Mouse (Mus musculus) kidney, embryonic 14.5 days (tissue): ENCODE data around the gene Zfp874a. TPM values are rescaled to one million over a fixed set of nuclear protein-coding genes. Genes with fewer than 3 reads are reported as not detected.

Source experiments
- ATAC-seq: fragments of 200-750 bp; cut with Nextera tagmentation; 2 replicates; pipeline ENCODE4 v1.8.0; 2017; ENCODE audit warnings: moderate number of reproducible peaks, mild to moderate bottlenecking, moderate TSS enrichment, moderate library complexity; ENCODE audit not compliant: low FRiP score, low TSS enrichment
- H3K27ac ChIP-seq: fragments of 300-500 bp; sonication (generic); 2 replicates; pipeline ENCODE4 v1.5.1; 2014; ENCODE audit warnings: low read depth, mild to moderate bottlenecking, low read length, moderate library complexity, mixed read lengths
- H3K27me3 ChIP-seq: fragments of 300-500 bp; sonication (generic); 2 replicates; pipeline ENCODE4 v1.6.1; 2014; ENCODE audit warnings: mild to moderate bottlenecking, low read length; ENCODE audit not compliant: control insufficient read depth, insufficient read depth
- H3K36me3 ChIP-seq: fragments of 300-500 bp; sonication (generic); 2 replicates; pipeline ENCODE4 v1.6.1; 2014; ENCODE audit warnings: low read length, mixed read lengths; ENCODE audit not compliant: control insufficient read depth, insufficient read depth
- H3K4me1 ChIP-seq: fragments of 300-500 bp; sonication (generic); 2 replicates; pipeline ENCODE4 v1.6.1; 2014; ENCODE audit warnings: low read length, mixed read lengths; ENCODE audit not compliant: control insufficient read depth, insufficient read depth
- H3K4me2 ChIP-seq: fragments of 300-500 bp; sonication (generic); replicated peaks from 2 replicates; pipeline ENCODE4 v1.6.1; 2014; ENCODE audit warnings: low read depth, mild to moderate bottlenecking, low read length
- H3K4me3 ChIP-seq: fragments of 300-500 bp; sonication (generic); 2 replicates; pipeline ENCODE4 v1.5.1; 2014; ENCODE audit warnings: mild to moderate bottlenecking, low read length
- H3K9ac ChIP-seq: fragments of 300-500 bp; sonication (generic); 2 replicates; pipeline ENCODE4 v1.6.1; 2014; ENCODE audit warnings: low read depth, mild to moderate bottlenecking, low read length, moderate library complexity
- H3K9me3 ChIP-seq: fragments of 300-500 bp; sonication (generic); 2 replicates; pipeline ENCODE4 v1.6.1; 2016; ENCODE audit warnings: low read length; ENCODE audit not compliant: control insufficient read depth
- WGBS: fragments of 180-500 bp; shearing (Covaris S2); extraction: QIAGEN DNeasy Blood & Tissue Kit; methylation state at CpG from one replicate; pipeline ENCODE4 v1.1.7; 2014; 5-methylcytosine and 5-hydroxymethylcytosine counted together
- polyA plus RNA-seq: library from polyadenylated mRNA; unstranded; fragments of >200 nt; fragmentation: Nextera tagmentation; extraction: Ambion mirVana; gene quantifications from 2 replicates; pipeline ENCODE4 v1.2.1, GENCODE M21; 2014

Gene Zfp874a
- polyA plus RNA-seq = 5.6 and 10.4 TPM in 2 replicates

DNA sequence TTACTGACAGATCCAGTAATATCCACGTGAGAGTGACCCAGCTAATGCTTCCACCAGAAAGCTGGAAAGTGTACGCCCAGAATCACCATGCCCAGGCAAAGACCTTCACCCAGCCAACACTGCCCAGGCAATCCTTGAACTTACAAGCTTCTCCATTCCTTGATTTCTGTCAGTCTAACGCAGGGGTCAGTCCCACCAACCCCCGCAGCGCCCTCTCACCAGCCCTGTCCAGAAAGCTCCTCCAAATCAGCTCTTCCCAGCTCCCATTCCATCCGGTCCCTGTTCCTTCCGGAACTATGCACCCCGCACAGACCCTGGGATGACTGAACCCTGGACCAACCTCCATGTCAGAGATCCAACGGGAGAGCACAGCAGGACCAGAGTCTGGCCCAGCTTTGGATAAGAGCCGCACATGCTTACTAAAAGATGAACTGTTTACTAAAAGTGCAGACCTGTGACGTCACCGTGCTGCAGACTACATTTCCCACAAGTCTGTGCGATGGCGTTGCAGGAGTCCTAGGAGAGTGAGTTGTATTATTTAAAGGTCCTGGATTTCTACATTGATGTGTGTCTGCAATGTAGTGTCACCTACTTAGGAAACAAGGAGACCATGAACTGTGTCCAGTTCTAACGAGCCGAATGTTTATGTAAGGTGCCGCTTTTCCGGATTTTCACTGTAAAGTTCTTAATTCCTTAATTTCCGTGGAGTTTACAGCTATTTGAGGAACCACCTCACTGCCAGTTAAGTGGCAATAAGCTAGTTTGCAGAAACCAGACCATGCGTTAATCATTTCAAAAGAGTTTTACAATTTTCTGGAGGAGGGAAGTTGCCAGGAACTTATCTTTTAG, at the start of gene Zfp874a:
Zfp874a (minus strand) TSS at position 453 of the 849 bp plus-strand sequence.
- peak; percentile 98 for ATAC-seq
- Histone ChIP-seq H3K9ac (peak within 1 kb of the TSS; percentile 60), H3K27ac (no peak within 1 kb of the TSS), H3K9me3 (no peaks in the 10 kb centered on the region), H3K4me3 (peak within 1 kb of the TSS; percentile 59), H3K4me2 (peak within 1 kb of the TSS; percentile 66), H3K36me3 (peaks cover 2% of the 10 kb centered on the region), H3K27me3 (no peaks in the 10 kb centered on the region), H3K4me1 (no peaks in the 10 kb centered on the region)
- WGBS = under 1% methylated on average over 20 of the region's 20 CpGs

GRCm38 (mm10) chr13:67500908-67501307, 49.5 kb upstream of the Zfp874a start:
- Histone ChIP-seq H3K4me2 (no peak overlapping the region; the same call in 1 of the 2 replicates), H3K4me3 (no peak overlapping the region), H3K27me3 (no peaks in the 10 kb centered on the region), H3K27ac (no peak overlapping the region), H3K4me1 (0 out of 2 replicates have a peak, but pooled peaks cover 6% of the 10 kb centered on the region), H3K36me3 (no peaks in the 10 kb centered on the region), H3K9ac (no peak overlapping the region), H3K9me3 (no peaks in the 10 kb centered on the region)
- no peak for ATAC-seq
- 78% methylated on average over 1 of the region's 1 CpGs for WGBS

DNA sequence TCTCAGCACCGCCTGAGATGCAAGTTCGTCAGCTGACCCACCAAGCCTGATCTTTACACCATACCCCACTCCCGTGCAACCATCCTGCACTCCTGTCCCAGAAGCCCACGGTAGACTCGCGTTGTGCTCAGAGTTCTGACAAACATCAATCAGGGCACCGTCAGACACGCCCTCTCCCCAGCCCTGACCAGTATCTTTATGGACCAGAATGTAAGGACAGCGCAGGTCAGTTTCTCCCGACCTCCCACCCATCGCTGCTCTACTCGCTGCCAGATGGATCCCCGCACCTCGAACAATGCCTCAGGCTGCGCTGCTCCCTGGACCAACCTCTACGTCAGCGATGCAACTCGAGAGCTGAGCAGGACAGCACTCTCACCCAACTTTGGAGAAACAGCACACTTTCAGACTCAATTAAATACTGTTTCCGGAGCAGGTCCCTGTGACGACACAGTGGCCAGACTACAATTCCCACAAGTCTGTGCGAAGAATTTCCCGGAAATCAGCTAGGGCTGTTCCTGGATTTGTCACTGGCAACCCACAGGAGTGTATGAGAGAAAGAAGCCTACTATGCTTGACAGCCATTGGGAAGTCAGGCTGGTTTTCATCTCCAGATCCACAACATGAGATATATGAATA, 48.8 kb upstream of the Zfp874a start, which contains the start of gene Zfp58:
Zfp58 (minus strand) TSS at position 472 of the 636 bp plus-strand sequence.
- no peaks in the 10 kb centered on the region for H3K27me3 ChIP-seq
- no peaks in the 10 kb centered on the region for H3K9me3 ChIP-seq
- peak within 1 kb of the TSS; percentile 63 for H3K4me2 ChIP-seq
- H3K27ac ChIP-seq = peak within 1 kb of the TSS; percentile 47; the same call in 1 of the 2 replicates
- peak within 1 kb of the TSS; percentile 85 for H3K4me3 ChIP-seq
- ATAC-seq = peak; percentile 98
- 0 out of 2 replicates have a peak, but pooled peaks cover 2% of the 10 kb centered on the region for H3K36me3 ChIP-seq
- H3K9ac ChIP-seq = peak within 1 kb of the TSS; percentile 70
- H3K4me1 ChIP-seq = 0 out of 2 replicates have a peak, but pooled peaks cover 6% of the 10 kb centered on the region
- 1% methylated on average over 22 of the region's 22 CpGs for WGBS

GRCm38 (mm10) chr13:67495631-67496030, 44.2 kb upstream of the Zfp874a start:
- peaks cover 15% of the 10 kb centered on the region for H3K9me3 ChIP-seq
- H3K4me2 ChIP-seq = no peak overlapping the region
- H3K4me3 ChIP-seq = no peak overlapping the region
- ATAC-seq = no peak
- WGBS = 95% methylated on average over 1 of the region's 1 CpGs
- H3K27me3 ChIP-seq = no peaks in the 10 kb centered on the region
- 0 out of 2 replicates have a peak, but pooled peaks cover 6% of the 10 kb centered on the region for H3K4me1 ChIP-seq
- no peak overlapping the region for H3K27ac ChIP-seq
- H3K9ac ChIP-seq = no peak overlapping the region
- peaks cover 37% of the 10 kb centered on the region for H3K36me3 ChIP-seq

DNA sequence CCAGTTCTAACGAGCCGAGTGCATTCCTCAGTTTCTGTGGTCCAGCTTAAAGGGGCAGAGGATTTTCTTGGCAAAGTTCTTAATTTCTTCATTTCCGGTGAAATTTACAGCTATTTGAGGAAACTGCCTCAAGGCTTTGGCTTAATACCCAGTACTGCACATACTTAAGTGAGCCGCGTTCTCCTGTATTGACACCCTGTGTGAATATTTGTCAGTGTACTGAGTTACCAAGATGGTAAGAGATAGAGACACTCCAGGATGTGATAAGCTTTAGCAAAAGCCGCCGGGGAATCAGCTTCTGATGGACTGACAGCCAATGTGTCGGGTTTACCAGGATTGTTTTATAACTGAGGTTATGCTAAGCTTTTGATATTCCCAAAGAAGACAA, 33.0 kb upstream of the Zfp874a start:
- Histone ChIP-seq H3K4me2 (peak overlapping the region; percentile 50), H3K9ac (peak overlapping the region; percentile 58), H3K9me3 (no peaks in the 10 kb centered on the region), H3K27ac (no peak overlapping the region), H3K4me3 (peak overlapping the region; percentile 62), H3K4me1 (no peaks in the 10 kb centered on the region), H3K27me3 (no peaks in the 10 kb centered on the region), H3K36me3 (no peaks in the 10 kb centered on the region)
- 43% methylated on average over 8 of the region's 8 CpGs for WGBS
- ATAC-seq = peak; percentile 48; the same call in 1 of the 2 replicates

GRCm38 (mm10) chr13:67483625-67484423, 32.4 kb upstream of the Zfp874a start, which contains the start of gene Zfp874b:
TSS of gene Zfp874b (minus strand) at chr13:67484258.
- peak; percentile 96 for ATAC-seq
- H3K36me3 ChIP-seq = no peaks in the 10 kb centered on the region
- H3K9ac ChIP-seq = peak within 1 kb of the TSS; percentile 58
- no peaks in the 10 kb centered on the region for H3K9me3 ChIP-seq
- no peaks in the 10 kb centered on the region for H3K27me3 ChIP-seq
- no peaks in the 10 kb centered on the region for H3K4me1 ChIP-seq
- H3K4me2 ChIP-seq = peak within 1 kb of the TSS; percentile 50
- peak within 1 kb of the TSS; percentile 62 for H3K4me3 ChIP-seq
- 4% methylated on average over 20 of the region's 20 CpGs for WGBS
- H3K27ac ChIP-seq = no peak within 1 kb of the TSS

GRCm38 (mm10) chr13:67481528-67481927, 30.1 kb upstream of the Zfp874a start:
- no peaks in the 10 kb centered on the region for H3K4me1 ChIP-seq
- WGBS = 76% methylated on average over 4 of the region's 4 CpGs
- no peak overlapping the region for H3K4me3 ChIP-seq
- no peak overlapping the region for H3K4me2 ChIP-seq
- no peak overlapping the region for H3K27ac ChIP-seq
- H3K27me3 ChIP-seq = no peaks in the 10 kb centered on the region
- no peaks in the 10 kb centered on the region for H3K9me3 ChIP-seq
- no peaks in the 10 kb centered on the region for H3K36me3 ChIP-seq
- no peak overlapping the region for H3K9ac ChIP-seq
- ATAC-seq = no peak

DNA sequence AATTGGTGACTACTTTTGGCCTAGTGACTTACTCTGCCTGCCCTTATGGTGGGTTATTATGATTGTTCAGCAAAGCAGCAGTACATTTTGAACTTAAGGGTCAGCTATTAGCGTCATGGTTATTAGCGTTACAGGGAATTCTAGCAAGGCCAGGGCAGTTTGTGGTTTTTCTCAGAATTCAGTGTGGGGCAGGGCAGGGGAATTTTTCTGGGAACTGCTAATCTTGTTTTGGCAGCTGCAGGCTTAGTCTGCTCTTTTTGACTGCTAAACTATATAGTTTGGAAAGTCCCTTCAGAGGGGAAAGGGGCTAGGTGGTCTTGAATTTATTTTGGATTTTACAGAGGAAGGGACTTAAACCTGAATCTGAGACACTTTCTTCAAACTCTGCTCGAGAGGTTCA, 17.9 kb upstream of the Zfp874a start:
- Histone ChIP-seq H3K9ac (no peak overlapping the region), H3K4me1 (no peaks in the 10 kb centered on the region), H3K27me3 (no peaks in the 10 kb centered on the region), H3K9me3 (no peaks in the 10 kb centered on the region), H3K27ac (no peak overlapping the region), H3K36me3 (peaks cover 7% of the 10 kb centered on the region; the same call in 1 of the 2 replicates), H3K4me3 (no peak overlapping the region), H3K4me2 (no peak overlapping the region)
- WGBS = 95% methylated on average over 3 of the region's 3 CpGs
- ATAC-seq = no peak
